Mouse (Mus musculus) left cerebral cortex, adult 11 months (tissue): ENCODE measurements at regions not wholly inside any gene's neighbourhood (a gene's known extent, or its start where the extent isn't known, plus 50 kb on each side); places are given as distances from the start of the nearest gene placed in this dataset.
A peak's percentile ranks its signal among the peaks of the same experiment; 100 is the strongest.

Experiments used
- DNase-seq: peaks from one replicate; pipeline ENCODE4 v3.0.0; 2022; ENCODE audit warnings: low spot score

- DNase-seq: no peak
These were observed 615.3 kb upstream of the Fbxo33 start for GRCm38 (mm10) chr12:59834809-59835208.

- DNase-seq: no peak
These were observed 603.4 kb upstream of the Fbxo33 start for GRCm38 (mm10) chr12:59822918-59823317.

- no peak for DNase-seq
These were observed 602.9 kb upstream of the Fbxo33 start for GRCm38 (mm10) chr12:59822435-59822834.

- no peak for DNase-seq
These were observed 602.2 kb upstream of the Fbxo33 start for GRCm38 (mm10) chr12:59821698-59822097.

GRCm38 (mm10) chr12:59815965-59816364 lies 596.4 kb upstream of the Fbxo33 start:
- no peak for DNase-seq

GRCm38 (mm10) chr12:59814356-59814755 lies 594.8 kb upstream of the Fbxo33 start:
- DNase-seq: no peak

- DNase-seq: no peak
These were observed 589.7 kb upstream of the Fbxo33 start for GRCm38 (mm10) chr12:59809224-59809623.

- peak; percentile 64 for DNase-seq
These were observed 578.5 kb upstream of the Fbxo33 start for GRCm38 (mm10) chr12:59798051-59798450.

- DNase-seq: no peak
These were observed 571.9 kb upstream of the Fbxo33 start for GRCm38 (mm10) chr12:59791473-59791872.

GRCm38 (mm10) chr12:59786831-59787230 lies 567.3 kb upstream of the Fbxo33 start:
- DNase-seq: no peak

GRCm38 (mm10) chr12:59770980-59771379 lies 551.5 kb upstream of the Fbxo33 start:
- DNase-seq: no peak

GRCm38 (mm10) chr12:59762260-59762659 lies 542.7 kb upstream of the Fbxo33 start:
- no peak for DNase-seq

- no peak for DNase-seq
These were observed 525.2 kb upstream of the Fbxo33 start for GRCm38 (mm10) chr12:59744768-59745167.

- no peak for DNase-seq
These were observed 523.7 kb upstream of the Fbxo33 start for GRCm38 (mm10) chr12:59743211-59743610.

- no peak for DNase-seq
These were observed 505.4 kb upstream of the Fbxo33 start for GRCm38 (mm10) chr12:59724951-59725350.

- peak; percentile 10 for DNase-seq
These were observed 503.1 kb upstream of the Fbxo33 start for GRCm38 (mm10) chr12:59722471-59723182.

GRCm38 (mm10) chr12:59713216-59713615 lies 493.7 kb upstream of the Fbxo33 start:
- peak; percentile 5 for DNase-seq

GRCm38 (mm10) chr12:59683235-59683634 lies 463.7 kb upstream of the Fbxo33 start:
- no peak for DNase-seq

GRCm38 (mm10) chr12:59663161-59663560 lies 443.6 kb upstream of the Fbxo33 start:
- no peak for DNase-seq

GRCm38 (mm10) chr12:59630678-59631077 lies 411.2 kb upstream of the Fbxo33 start:
- no peak for DNase-seq

- no peak for DNase-seq
These were observed 403.6 kb upstream of the Fbxo33 start for GRCm38 (mm10) chr12:59623147-59623546.

GRCm38 (mm10) chr12:59621132-59621531 lies 401.6 kb upstream of the Fbxo33 start:
- no peak for DNase-seq

GRCm38 (mm10) chr12:59620340-59620739 lies 400.8 kb upstream of the Fbxo33 start:
- peak; percentile 70 for DNase-seq

- DNase-seq: no peak
These were observed 396.6 kb upstream of the Fbxo33 start for GRCm38 (mm10) chr12:59616075-59616474.
